Mouse (Mus musculus): ENCODE results near the gene Ssrp1. TPM values are rescaled to one million over a fixed set of nuclear protein-coding genes. Genes with fewer than 3 reads are reported as not detected.

Gene Ssrp1
- polyA plus RNA-seq, 1 experiment from 2014 or later = 156 TPM

- Histone ChIP-seq H3K4me1 (ENCODE audit: control insufficient read depth, insufficient read depth, low read depth, low read length) (no peaks in the 10 kb centered on the region), H3K27me3 (replicated peaks; ENCODE audit: control insufficient read depth, insufficient read depth, low read length) (no peaks in the 10 kb centered on the region), H3K4me3 (ENCODE audit: low read length) (no peak overlapping the region), H3K4me2 (ENCODE audit: low read length) (no peak overlapping the region), H3K9me3 (ENCODE audit: control insufficient read depth, low read length) (no peaks in the 10 kb centered on the region), H3K27ac (ENCODE audit: low read depth, low read length) (no peak overlapping the region), H3K9ac (ENCODE audit: low read depth, low read length) (no peak overlapping the region), H3K36me3 (ENCODE audit: control insufficient read depth, insufficient read depth, low read length) (no peaks in the 10 kb centered on the region)
- no peak for ATAC-seq
- 91% methylated on average over 1 of the region's 1 CpGs for WGBS
These were observed 56.3 kb downstream of the Ssrp1 start for GRCm38 (mm10) chr2:85093376-85093775.

GRCm38 (mm10) chr2:85095906-85096305, 58.9 kb downstream of the Ssrp1 start:
- Histone ChIP-seq H3K4me2 (ENCODE audit: low read length) (no peak overlapping the region), H3K4me3 (ENCODE audit: low read length) (no peak overlapping the region), H3K9me3 (ENCODE audit: control insufficient read depth, low read length) (no peaks in the 10 kb centered on the region), H3K4me1 (ENCODE audit: control insufficient read depth, insufficient read depth, low read depth, low read length) (no peaks in the 10 kb centered on the region), H3K27me3 (replicated peaks; ENCODE audit: control insufficient read depth, insufficient read depth, low read length) (no peaks in the 10 kb centered on the region), H3K36me3 (ENCODE audit: control insufficient read depth, insufficient read depth, low read length) (no peaks in the 10 kb centered on the region), H3K27ac (ENCODE audit: low read depth, low read length) (no peak overlapping the region), H3K9ac (ENCODE audit: low read depth, low read length) (no peak overlapping the region)
- ATAC-seq = no peak
- WGBS = 20% methylated on average over 5 of the region's 5 CpGs

Other genes starting within 250 kb of the Ssrp1 start
- 26.1 and 27.8 TPM in 2 replicates for gene Ube2l6, start 238.4 kb upstream of the Ssrp1 start, polyA plus RNA-seq (2015; fragmentation: Nextera tagmentation; extraction: Ambion mirVana)
- gene Smtnl1, start 214.6 kb upstream of the Ssrp1 start, polyA plus RNA-seq (2015; fragmentation: Nextera tagmentation; extraction: Ambion mirVana) = not detected in 2 replicates
- 76.5 and 83.2 TPM in 2 replicates for gene Timm10, start 210.2 kb upstream of the Ssrp1 start, polyA plus RNA-seq (2015; fragmentation: Nextera tagmentation; extraction: Ambion mirVana)
- gene Slc43a1, start 198.4 kb upstream of the Ssrp1 start, polyA plus RNA-seq (2015; fragmentation: Nextera tagmentation; extraction: Ambion mirVana) = 1.5 and 1.6 TPM in 2 replicates
- 3.0 and 4.5 TPM in 2 replicates for gene Rtn4rl2, start 150.5 kb upstream of the Ssrp1 start, polyA plus RNA-seq (2015; fragmentation: Nextera tagmentation; extraction: Ambion mirVana)
- gene Slc43a3, start 100.7 kb upstream of the Ssrp1 start, polyA plus RNA-seq (2015; fragmentation: Nextera tagmentation; extraction: Ambion mirVana) = 5.4 and 5.7 TPM in 2 replicates
- gene Prg2, start 56.8 kb upstream of the Ssrp1 start, polyA plus RNA-seq (2015; fragmentation: Nextera tagmentation; extraction: Ambion mirVana) = 0.45 TPM in 1 of 2 replicates, not detected in the other
- not detected in 2 replicates for gene Prg3, start 49.0 kb upstream of the Ssrp1 start, polyA plus RNA-seq (2015; fragmentation: Nextera tagmentation; extraction: Ambion mirVana)
- 8.0 and 11.2 TPM in 2 replicates for gene P2rx3, start 228 bp downstream of the Ssrp1 start, polyA plus RNA-seq (2015; fragmentation: Nextera tagmentation; extraction: Ambion mirVana)
- gene Tnks1bp1, start 10.8 kb downstream of the Ssrp1 start, polyA plus RNA-seq (2015; fragmentation: Nextera tagmentation; extraction: Ambion mirVana) = 19.6 and 29.8 TPM in 2 replicates
- 23.9 and 33.7 TPM in 2 replicates for gene Aplnr, start 99.0 kb downstream of the Ssrp1 start, polyA plus RNA-seq (2015; fragmentation: Nextera tagmentation; extraction: Ambion mirVana)
- 12.7 and 13.2 TPM in 2 replicates for gene Lrrc55, start 160.0 kb downstream of the Ssrp1 start, polyA plus RNA-seq (2015; fragmentation: Nextera tagmentation; extraction: Ambion mirVana)